In genomic region chr19:56016548-56017346, GRCm38 (mm10) we compare ENCODE assay signal across 25 mouse cellular contexts.
DNase-seq lines count a peak whose midpoint lies in the region; ATAC-seq lines count a peak whose summit lies in the region.
"Had no signal": no experiment of that assay in that cellular context is flagged by ENCODE, and none has a peak within 500 bp of the region (broad histone marks: within the 10 kb centered on the region; RNA-seq: fewer than 3 reads in every experiment).

No protein-coding gene starts in this region.

- no peak overlapping the region for H3K4me3 ChIP-seq in kidney, embryonic 15.5 days (replicated peaks)
- H3K4me3 ChIP-seq in embryonic facial prominence, embryonic 11.5 days (ENCODE audit: low read depth, low read length) = no peak overlapping the region
- H3K4me3 ChIP-seq in limb, embryonic 10.5 days = no peak overlapping the region
- H3K4me3 ChIP-seq: erythroblast, embryonic 14.5 days; gastrocnemius, adult 2 months; heart, embryonic 10.5 days; layer of hippocampus, adult 2 months; liver, embryonic 13.5 days; midbrain, embryonic 13.5 days had no signal

- H3K4me1 ChIP-seq in kidney, embryonic 15.5 days = peaks cover 13% of the 10 kb centered on the region; the same call in 1 of the 2 replicates
- H3K4me1 ChIP-seq in embryonic facial prominence, embryonic 11.5 days (ENCODE audit: control insufficient read depth, insufficient read depth, low read length) = no peaks in the 10 kb centered on the region; the same call in 1 of the 2 replicates
- H3K4me1 ChIP-seq in limb, embryonic 10.5 days = peaks cover 59% of the 10 kb centered on the region
- H3K4me1 ChIP-seq: heart, embryonic 10.5 days; liver, embryonic 13.5 days; midbrain, embryonic 13.5 days had no signal

- no peak for DNase-seq in kidney, adult 8-10 months
- DNase-seq in embryonic facial prominence, embryonic 11.5 days (ENCODE audit: low spot score) = peak; percentile 34
- no peak for DNase-seq in limb, embryonic 10.5 days (ENCODE audit: low spot score)
- no peak for DNase-seq in thymus, postnatal 14 days
- DNase-seq in c-Kit-positive CD71-positive TER-119-positive erythroid progenitor cells, embryonic 14.5 days (ENCODE audit: low spot score) = no peak
- no peak for DNase-seq in liver
- DNase-seq: adrenal gland, postnatal 14 days; B cell, adult 2 months; cerebellum, adult 8-10 months; cerebellum, postnatal 36 days; embryo, embryonic 11 days; gastrocnemius, adult 2 months; kidney, postnatal 14 days; liver, embryonic 13.5 days; lung, adult 2 months; lung, postnatal 14 days had no signal

- H3K27ac ChIP-seq in kidney, embryonic 15.5 days = peak overlapping the region; percentile 59
- no peak overlapping the region for H3K27ac ChIP-seq in embryonic facial prominence, embryonic 11.5 days (replicated peaks; ENCODE audit: low read depth, low read length)
- H3K27ac ChIP-seq in limb, embryonic 10.5 days = peak overlapping the region; percentile 83
- H3K27ac ChIP-seq: gastrocnemius, adult 2 months; heart, embryonic 10.5 days; hindbrain, postnatal 0 days; layer of hippocampus, adult 2 months; liver, embryonic 13.5 days; midbrain, embryonic 13.5 days; stomach, postnatal 0 days had no signal

- no peaks in the 10 kb centered on the region for H3K27me3 ChIP-seq in kidney, embryonic 15.5 days
- H3K27me3 ChIP-seq in embryonic facial prominence, embryonic 11.5 days (ENCODE audit: control insufficient read depth, insufficient read depth, low read length) = no peaks in the 10 kb centered on the region
- 0 out of 2 replicates have a peak, but pooled peaks cover 4% of the 10 kb centered on the region for H3K27me3 ChIP-seq in limb, embryonic 10.5 days (ENCODE audit: low read depth, poor library complexity, severe bottlenecking)
- H3K27me3 ChIP-seq: midbrain, embryonic 13.5 days had no signal

- no peak overlapping the region for H3K9ac ChIP-seq in kidney, embryonic 15.5 days
- H3K9ac ChIP-seq in embryonic facial prominence, embryonic 11.5 days (replicated peaks; ENCODE audit: low read length) = no peak overlapping the region
- H3K9ac ChIP-seq: liver, embryonic 13.5 days; midbrain, embryonic 13.5 days had no signal

- no peak overlapping the region for H3K4me2 ChIP-seq in kidney, embryonic 15.5 days
- H3K4me2 ChIP-seq in embryonic facial prominence, embryonic 11.5 days (ENCODE audit: low read depth, low read length) = no peak overlapping the region
- H3K4me2 ChIP-seq: liver, embryonic 13.5 days; midbrain, embryonic 13.5 days had no signal

- no peaks in the 10 kb centered on the region for H3K9me3 ChIP-seq in kidney, embryonic 15.5 days (replicated peaks)
- no peaks in the 10 kb centered on the region for H3K9me3 ChIP-seq in embryonic facial prominence, embryonic 11.5 days (replicated peaks; ENCODE audit: control insufficient read depth, low read length)
- H3K9me3 ChIP-seq in limb, embryonic 10.5 days (replicated peaks) = no peaks in the 10 kb centered on the region
- H3K9me3 ChIP-seq: heart, embryonic 10.5 days; liver, embryonic 13.5 days; midbrain, embryonic 13.5 days had no signal

- ATAC-seq in kidney, embryonic 15.5 days (replicated peaks; ENCODE audit: low FRiP score) = no peak
- ATAC-seq in embryonic facial prominence, embryonic 11.5 days (replicated peaks; ENCODE audit: insufficient number of reproducible peaks, low FRiP score, low TSS enrichment, low read depth) = no peak
- ATAC-seq: forebrain, embryonic 14.5 days; hindbrain, postnatal 0 days; intestine, postnatal 0 days; midbrain, embryonic 13.5 days had no signal

- H3K36me3 ChIP-seq in kidney, embryonic 15.5 days = no peaks in the 10 kb centered on the region
- H3K36me3 ChIP-seq in embryonic facial prominence, embryonic 11.5 days (replicated peaks; ENCODE audit: control insufficient read depth, insufficient read depth, low read depth, low read length) = no peaks in the 10 kb centered on the region
- H3K36me3 ChIP-seq in limb, embryonic 10.5 days = no peaks in the 10 kb centered on the region
- H3K36me3 ChIP-seq: heart, embryonic 10.5 days; liver, embryonic 13.5 days; midbrain, embryonic 13.5 days had no signal

- 87% methylated on average over 4 of the region's 4 CpGs for WGBS in kidney, embryonic 15.5 days
- 69% methylated on average over 4 of the region's 4 CpGs for WGBS in embryonic facial prominence, embryonic 11.5 days
- 84% methylated on average over 4 of the region's 4 CpGs for WGBS in limb, embryonic 10.5 days
